Mouse (Mus musculus): ENCODE results near the gene Dda1.
"Not testable (repeated sequence)": the region's sequence is repeated elsewhere in the genome, so short reads cannot be mapped to it uniquely, and the experiment has no call there.

The Dda1 gene

DNA sequence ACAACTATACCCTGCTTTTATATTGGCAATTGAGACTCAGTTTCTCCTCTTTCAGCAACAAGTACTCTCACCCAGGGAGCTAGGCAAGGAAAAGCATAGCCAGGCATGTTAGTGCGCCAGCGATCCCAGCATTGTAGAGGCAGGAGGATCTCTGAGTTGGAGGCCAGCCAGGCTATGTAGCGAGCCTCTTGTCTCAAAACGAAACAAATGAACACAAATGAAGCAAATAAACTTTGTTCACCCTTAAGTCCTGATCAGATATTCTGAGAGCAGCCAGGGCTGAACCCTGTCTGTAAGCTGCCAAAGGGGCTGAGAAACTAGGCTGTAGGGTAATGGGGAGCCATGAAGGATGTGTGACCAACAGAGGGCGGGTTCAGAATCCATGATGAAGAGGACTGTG is 26.8 kb downstream of the Dda1 start:
- no peak for DNase-seq (ENCODE audit: low spot score in 2 of 2)

DNA sequence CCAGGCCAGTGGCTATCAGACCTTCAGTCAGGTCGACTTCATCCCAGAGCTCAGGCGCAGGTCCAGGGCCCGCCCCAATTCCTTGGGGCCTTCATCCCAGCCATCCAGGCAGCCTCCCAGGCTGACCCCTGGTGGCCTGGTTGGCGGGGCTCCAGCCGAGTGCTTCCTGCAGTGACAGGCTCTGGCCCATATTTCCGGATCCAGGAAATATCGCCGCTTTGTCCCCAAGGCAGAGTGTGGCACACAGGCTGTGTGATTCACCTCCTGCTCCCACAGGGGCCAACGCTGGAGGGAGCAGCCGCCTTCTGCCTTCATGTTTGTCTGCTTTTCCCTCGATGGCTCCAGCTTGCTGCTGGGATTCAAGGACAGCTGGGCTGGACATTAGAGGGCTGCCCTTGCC is 27.5 kb downstream of the Dda1 start:
- DNase-seq (ENCODE audit: low spot score in 2 of 2), result no peak

DNA sequence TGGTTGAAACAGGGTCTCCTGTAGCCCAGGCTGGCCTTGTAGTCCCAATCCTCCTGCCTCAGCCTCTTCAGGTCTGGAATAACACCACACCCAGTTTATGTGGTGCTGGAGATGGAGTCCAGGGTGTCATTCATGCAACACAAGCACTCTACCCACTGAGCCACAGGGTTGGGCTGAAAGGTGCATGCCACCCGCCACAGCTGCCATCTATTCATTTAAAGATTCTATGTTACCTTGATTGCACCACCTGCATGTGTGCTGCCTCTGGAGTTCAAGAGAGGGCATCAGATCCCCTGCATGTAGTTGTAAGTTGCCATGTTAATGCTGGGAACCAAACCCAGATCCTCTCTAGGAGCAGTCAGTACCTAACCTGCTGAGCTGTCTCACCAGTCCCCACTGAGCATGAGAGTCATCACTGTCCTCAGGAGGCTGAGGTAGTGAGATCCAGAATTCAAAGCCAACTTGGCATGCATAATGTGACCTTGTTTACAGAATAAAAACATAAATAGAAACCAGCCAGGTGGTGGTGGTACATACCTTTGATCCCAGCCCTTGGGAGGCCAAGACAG is 28.2 kb downstream of the Dda1 start:
- no peak for DNase-seq (ENCODE audit: low spot score in 2 of 2)

DNA sequence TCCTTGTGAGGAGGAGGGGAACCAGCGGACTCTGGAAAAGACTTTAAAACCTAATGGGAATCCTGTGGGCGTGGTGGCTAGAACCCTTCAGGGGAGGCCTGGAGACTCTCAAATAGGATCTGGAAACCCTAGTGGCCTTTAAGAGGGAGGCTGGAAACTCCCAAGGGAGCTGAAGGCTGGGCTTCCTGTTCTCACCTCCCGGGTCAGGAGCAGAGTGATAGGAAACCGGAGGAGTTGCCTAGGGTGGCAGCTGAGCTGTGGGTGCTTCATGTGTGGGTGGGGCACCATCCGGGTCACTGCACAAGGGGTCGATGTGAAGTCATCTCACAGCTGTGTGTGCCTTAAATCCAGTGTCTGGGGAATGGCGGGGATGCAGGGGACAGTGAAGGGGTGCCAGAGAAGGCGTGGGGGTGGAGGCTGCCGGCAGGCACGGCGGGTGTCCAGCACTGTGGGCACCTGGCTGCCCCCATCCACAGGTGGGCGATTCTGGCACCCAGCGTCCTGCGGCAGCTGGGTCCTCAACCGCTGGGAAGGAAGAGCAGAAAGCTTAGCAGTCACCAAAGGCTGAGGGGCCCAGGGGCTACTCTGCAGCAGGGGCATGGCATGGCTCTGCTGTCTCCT is 29.0 kb downstream of the Dda1 start:
- DNase-seq (ENCODE audit: low spot score in 2 of 2), result no peak

DNA sequence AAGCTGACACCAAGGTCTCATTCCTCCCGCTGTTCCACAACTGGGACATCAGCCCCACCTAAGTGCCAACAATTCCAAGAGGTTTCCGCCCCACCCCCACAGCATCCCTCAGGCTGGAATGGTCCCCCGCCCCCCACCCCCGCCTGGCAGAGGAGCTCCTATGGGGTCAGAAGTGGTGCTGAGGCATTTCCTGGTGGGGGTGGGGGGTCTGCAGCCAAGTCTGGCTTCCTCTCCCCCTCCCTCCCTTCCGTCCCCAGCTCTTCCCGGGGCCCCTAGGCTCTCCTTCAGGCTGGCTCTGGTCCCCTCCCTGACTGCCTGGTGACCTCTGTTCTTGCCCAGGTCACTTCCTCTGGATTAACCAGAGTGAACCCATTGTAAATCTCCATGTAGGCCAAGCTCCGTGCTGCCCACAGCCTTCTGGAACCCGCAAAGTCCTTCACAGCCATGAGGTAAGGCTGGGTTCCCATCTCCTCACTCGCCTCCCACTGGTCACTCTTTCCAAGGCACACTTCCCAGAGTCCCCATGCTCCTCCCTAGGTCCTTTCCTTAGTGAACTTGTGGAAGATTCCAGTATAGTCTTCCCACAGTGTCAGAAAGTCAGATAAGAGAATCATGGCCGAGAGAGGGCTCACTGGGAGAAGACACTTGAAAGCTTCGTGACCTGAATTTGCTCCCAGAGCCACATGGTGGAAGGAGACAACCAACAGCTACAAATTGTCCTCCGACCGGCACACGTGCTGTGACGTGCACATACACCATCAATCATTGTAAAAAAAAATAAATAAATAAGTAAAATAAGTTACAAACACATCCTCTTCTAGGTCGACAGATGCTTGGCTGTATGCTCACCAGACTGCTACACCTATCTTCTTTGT is 30.1 kb downstream of the Dda1 start:
- no peak for DNase-seq (ENCODE audit: low spot score in 2 of 2)

DNA sequence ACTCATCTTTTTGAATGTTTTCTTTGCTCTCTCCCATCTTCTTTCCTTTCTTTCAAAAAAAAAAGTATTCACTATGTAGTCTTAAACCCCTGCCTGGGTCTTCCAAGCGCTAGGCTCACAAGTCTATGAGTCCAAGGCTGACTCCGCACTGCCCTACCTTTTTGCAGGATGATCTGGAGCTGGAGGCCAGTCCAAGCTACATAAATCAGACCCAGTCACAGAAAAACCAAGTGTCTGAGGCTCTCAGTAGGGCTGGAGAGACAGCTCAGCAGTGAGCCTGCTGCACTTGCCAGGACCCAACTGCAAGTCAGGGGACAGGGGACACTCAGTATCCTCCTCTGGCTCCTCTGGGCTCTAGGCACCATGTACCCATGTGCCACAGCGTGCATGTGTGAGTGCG is 35.4 kb downstream of the Dda1 start:
- DNase-seq (ENCODE audit: low spot score in 2 of 2), result no peak

DNA sequence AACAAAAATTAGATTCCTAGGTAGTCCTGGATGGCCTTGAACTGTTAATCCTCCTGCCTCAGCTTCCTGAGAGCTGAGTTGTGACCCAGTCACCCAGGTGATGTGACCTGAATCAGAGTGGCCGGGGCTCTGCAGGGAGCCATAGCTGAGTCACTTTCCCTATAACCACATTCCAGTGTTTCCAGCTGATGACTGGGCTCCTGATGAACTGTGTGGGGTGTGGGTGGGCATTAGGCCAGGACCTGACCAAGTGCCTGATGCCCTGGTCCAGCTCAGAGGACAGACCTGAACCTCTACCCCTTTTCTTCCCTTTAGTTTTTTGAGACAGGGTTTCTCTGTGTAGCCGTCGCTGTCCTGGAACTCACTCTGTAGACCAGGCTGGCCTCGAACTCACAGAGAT is 36.3 kb downstream of the Dda1 start:
- no peak for DNase-seq (ENCODE audit: low spot score in 2 of 2)

DNA sequence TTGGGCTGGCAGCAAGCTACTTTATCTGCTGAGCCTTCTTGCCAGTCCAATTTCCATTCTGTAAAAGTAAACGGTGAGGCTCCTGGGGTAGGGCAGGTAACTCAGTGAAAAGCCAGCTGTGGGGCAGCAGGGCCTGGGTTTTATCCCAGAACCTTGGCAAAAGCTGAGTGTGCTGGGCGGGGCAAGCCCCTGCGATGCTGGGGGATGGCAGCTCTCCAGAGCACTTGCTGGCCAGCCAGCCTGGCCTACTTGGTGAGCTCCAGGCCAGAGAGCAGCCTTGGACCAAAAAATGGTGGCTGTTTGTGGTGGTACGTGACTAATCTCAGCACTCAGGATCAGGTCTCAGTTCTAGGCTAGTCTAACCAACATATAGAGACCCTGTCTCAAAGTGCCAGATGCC is 37.0 kb downstream of the Dda1 start:
- DNase-seq (ENCODE audit: low spot score in 2 of 2), result no peak

DNA sequence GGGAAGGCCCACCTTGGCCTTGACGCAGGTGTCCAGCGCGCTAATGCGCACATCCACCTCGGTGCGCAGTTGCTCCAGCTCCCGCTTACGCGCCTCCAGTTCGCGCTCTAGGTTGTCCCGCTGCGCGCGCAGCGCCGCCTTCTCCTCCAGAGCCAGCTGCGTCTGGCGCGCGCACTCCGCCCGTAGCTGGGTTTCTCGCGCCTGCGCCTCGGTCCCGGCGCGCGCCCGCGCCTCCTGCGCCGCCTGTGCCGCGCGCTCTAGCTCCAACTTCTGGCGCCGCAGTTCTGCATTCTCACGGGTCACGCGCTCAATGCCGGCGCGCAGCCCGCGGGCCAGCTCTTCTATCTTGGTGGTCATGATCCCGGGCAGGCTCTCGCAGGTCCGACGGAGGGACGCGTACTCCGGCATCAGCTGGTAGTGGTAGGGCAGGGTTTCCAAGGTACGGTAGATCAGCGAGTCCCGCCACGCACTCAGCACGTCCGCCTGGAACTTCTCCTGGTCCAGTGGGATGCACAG is 38.6 kb downstream of the Dda1 start:
- no peak for DNase-seq (ENCODE audit: low spot score in 2 of 2)

DNA sequence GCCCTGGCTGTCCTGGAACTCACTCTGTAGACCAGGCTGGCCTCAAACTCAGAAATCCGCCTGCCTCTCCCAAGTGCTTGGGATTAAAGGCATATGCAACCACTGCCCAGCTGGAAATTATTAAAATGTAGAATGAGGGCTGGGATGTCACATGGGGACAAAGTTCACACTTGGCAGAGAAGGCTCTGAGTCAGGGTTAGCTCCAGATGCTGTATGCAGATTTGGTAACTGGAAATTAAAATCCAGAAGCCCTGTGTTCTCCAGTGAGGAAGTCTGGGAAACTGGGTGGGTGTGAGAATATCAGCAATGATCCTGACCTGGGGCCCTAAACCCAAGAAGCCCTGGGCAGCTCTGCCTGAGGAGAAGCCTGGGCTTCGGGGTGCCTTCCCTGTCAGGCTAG is 40.3 kb downstream of the Dda1 start:
- DNase-seq (ENCODE audit: low spot score in 2 of 2), result no peak

DNA sequence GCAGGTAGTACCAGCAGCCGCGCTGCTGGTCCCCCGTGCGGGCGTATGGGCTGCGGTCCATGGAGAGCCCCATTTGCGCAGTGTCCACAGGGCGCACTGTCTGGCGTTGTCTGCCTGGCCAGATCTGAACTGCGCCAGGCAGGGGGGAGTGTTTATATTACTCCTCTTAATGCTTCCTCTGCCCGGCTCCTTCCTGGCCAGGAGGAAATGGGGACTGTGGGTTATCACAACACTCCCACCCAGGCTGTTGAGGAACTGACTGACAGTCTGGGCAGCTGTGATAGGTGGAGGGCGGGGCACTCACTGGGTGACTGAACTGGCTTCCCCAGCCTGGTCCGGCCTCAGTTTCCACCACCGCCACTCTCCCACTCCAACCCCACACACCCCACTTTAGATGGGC is 42.6 kb downstream of the Dda1 start, which contains the start of gene Plvap:
Plvap (minus strand) TSS at position 109 of the 400 bp plus-strand sequence.
- DNase-seq (ENCODE audit: low spot score in 2 of 2), result no peak

DNA sequence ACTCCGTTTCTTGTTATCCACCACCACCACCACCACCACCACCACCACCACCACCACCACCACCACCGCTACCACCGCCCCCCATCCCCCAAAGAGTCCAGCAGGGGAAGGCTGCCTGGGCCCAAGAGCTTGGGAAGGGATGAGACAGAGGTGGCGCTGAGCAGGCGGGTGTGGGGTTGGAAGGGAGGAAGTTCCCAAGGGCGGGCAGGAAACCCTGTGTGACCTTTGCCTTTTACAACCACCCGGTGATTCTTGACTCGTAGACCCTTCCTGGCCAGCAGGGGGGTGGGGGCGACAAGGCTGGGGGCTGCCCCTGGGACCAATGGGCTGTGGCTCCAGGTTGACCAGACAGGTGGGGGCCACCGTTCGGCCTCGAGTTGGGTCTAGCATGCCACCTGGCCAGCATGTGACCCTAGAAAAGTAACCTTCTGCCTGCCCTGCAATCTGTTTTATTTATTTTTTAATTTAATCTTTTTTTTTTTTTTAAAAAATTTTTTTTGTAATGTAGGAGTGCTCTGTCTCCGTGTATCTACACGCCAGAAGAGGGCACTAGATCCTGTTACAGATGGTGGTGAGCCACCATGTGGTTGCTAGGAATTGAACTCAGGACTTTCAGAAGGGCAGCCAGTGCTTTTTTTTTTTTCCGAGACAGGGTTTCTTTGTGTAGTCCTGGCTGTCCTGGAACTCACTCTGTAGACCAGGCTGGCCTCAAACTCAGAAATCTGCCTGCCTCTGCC is 44.2 kb downstream of the Dda1 start:
- DNase-seq (ENCODE audit: low spot score in 2 of 2), result no peak

DNA sequence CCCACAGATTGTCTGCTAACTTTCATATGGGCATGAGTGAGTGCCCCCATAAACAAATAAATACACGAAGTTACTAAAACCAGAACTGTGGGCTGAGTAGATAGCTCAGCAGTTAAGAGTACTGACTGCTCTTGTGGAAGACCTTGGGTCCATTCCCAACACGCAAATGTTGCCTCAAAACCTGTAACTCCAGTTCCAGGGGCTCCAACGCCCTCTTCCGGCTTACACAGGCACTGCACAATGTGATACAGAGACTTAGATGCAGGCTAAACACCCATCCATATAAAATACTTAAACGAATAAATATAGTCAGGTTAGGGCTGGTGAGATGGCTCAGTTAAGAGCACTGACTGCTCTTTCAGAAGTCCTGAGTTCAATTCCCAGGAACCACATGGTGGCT is 46.0 kb downstream of the Dda1 start:
- DNase-seq (ENCODE audit: low spot score in 2 of 2), result no peak

DNA sequence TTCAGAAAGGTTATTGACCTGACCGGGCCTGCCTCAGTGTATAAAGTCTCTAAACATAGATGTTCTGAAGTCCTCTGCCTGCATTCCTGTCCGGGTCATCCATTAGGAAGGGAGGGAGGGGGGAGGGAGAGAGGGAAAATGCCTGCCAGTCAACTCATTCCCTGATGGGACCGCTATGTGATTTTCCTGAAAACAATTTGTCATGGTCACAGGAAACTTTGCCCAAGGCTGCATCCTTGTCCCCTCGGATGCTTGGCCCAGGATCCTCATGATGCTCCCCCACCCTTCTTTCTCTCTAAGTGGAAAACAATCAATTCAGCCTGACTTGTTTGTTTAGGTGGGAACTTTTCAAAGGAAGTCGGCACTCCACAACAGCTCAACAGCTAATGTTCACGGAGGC is 47.8 kb downstream of the Dda1 start:
- DNase-seq (ENCODE audit: low spot score in 2 of 2), result no peak

DNA sequence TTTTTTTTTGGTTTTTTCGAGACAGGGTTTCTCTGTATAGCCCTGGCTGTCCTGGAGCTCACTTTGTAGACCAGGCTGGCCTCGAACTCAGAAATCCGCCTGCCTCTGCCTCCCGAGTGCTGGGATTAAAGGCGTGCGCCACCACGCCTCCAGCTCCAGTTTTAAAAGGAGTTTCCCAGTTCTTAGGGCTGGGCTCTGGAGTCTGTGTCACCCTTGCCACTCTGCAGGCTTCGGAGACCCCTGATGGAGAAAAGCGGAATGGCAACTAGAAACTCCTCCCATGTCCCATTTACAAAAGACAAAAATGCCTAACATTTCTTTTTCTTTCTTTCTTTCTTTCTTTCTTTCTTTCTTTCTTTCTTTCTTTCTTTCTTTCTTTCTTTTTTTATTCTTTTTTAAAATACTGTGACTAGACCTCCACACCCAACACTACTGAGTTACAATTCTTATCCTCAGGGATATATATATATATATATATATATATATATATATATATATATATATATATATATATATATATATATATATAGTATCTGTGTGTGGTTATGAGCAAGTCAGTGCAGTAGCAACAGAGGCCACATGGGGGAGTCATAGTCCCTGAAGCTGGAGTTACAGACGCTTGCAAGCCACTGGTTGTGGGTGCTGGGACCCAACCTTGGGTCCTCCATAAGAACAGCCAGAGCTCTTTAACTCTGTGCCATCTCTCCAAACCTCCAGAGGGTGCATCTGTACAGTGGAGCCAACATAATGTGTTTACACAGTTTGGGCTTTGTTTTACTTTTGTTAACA is 50.2 kb downstream of the Dda1 start:
- DNase-seq (ENCODE audit: low spot score in 2 of 2), result not testable (repeated sequence)

DNA sequence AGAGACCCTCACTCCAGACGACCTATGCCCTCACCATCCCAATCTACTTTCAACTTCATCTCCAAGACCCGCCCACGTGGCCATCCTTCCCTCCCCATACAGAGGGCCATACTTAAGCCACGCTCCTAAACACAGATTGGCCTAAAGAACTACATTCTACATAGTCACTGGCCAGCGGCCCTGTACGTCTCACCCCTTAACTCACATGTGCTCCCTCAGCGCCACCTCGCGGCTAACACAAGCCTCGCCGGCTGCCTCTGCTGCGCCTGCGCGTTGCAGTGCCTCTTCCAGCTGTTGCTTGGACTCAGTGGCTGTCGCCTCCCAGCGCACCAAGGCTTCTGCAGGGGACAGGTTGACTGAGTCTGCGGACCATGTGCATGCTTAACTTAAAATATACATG is 52.6 kb downstream of the Dda1 start:
- DNase-seq (ENCODE audit: low spot score in 2 of 2), result peak; percentile 88 to 91

DNA sequence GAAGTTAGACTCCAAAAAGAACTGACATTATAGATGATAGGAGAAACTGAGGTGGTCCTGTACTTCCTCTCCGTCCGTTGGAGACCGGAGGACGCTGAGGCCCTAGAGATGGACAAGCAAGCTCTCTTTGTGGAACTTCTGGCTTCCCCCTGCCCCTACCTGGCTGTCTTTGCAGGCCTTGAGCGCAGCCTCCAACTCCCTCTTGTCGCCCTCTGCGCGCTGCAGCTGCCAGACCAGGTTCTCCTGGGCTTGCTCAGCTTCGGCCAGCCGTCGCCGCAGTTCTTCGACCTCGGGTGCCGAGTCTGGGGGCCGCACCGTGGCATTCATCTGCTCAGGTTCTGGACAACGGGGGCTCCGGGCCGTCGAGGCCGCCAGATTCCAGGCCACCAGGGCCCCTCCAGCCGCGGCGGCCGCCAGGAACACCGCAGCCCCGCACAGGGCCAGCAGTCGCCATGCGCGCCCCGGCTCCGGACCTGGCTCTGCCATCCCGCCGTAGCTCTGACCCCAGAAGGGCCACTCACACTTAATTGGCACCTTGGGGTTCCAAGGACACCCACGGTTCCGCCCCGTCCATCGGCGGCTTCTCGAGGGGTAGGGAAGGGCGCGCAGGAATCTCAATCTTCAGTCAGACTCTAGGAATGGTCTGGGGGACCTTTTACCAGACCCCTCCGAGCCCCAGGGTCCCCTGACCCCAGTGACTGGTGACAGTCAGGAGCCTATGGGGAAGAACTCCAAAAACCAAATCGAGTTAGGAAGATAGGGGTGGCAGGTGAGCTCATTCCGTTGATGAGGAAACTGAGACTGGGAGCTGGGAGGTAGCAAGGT is 56.4 kb downstream of the Dda1 start, which contains the start of gene Ccdc194:
Ccdc194 (minus strand) TSS at position 486 of the 825 bp plus-strand sequence.
- no peak for DNase-seq (ENCODE audit: low spot score in 2 of 2)

Data from spleen, postnatal 14 days (tissue).